Mouse (Mus musculus): ENCODE data around the gene Olfr711.
"Not testable (repeated sequence)": the region's sequence is repeated elsewhere in the genome, so short reads cannot be mapped to it uniquely, and the experiment has no call there.

Gene Olfr711

DNA sequence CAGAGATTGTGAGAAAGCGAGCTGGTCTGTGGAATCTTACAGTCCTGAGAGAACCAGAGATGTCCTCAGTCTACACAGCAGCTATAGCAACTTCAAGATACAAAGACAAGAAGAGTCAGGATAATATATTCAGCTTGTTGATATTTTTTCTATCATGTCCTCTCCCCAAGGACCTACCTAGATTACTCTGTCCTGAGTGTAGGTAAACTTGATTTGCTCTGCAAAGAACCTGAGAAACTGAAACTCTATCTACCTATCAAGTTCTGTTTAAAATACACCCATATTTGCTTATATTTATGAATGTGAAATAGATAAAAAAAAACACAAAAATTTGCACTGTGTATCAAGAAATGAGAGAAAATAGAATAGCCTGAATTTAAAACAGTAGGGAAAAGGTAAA lies at the start of gene Olfr711:
Olfr711 (minus strand) TSS at position 101 of the 400 bp plus-strand sequence.
- in situ Hi-C loops (cut with MboI, MseI): no loop called here

DNA sequence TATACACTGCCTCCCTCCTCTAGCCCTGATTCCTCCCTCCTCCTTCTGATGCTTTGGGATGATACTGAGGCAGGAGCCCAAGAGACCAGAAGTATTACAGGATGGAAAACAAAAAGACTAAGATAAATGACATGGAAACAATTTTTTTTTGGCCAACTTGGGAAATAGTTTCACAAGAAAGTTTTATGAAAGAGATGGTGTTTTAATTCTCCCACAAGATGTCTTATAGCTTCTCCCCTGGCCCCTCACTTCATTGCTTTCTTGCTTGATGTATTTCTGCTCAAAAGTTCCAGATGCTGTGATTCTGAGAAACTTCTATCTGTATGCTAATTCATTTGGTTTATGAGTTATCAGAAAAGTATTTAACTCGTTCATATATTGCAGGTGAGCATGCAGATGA lies 30.7 kb upstream of the Olfr711 start, which contains the start of gene Olfr2:
Olfr2 (minus strand) TSS at position 101 of the 400 bp plus-strand sequence.
- in situ Hi-C loops (cut with MboI, MseI): no loop called here

DNA sequence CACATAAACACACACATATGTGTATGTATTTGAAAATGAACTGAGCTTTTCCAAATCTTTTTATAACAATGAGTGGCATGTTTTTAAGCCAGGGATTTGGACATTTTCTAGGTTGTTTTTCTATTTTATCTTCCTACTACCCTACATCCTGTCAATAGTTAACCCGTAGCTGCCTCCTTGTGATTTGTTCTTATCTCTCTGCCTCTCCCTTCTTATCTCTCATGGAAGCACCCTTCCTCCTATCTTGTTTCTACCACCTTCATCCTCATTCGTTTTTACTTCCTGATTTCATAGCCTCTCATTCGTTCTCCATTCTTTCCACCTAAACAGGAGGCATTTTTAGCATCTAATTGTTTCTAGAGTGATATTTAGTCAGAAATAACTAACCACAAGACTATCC lies 28.9 kb upstream of the Olfr711 start:
- in situ Hi-C loops (cut with MboI, MseI): no loop called here

DNA sequence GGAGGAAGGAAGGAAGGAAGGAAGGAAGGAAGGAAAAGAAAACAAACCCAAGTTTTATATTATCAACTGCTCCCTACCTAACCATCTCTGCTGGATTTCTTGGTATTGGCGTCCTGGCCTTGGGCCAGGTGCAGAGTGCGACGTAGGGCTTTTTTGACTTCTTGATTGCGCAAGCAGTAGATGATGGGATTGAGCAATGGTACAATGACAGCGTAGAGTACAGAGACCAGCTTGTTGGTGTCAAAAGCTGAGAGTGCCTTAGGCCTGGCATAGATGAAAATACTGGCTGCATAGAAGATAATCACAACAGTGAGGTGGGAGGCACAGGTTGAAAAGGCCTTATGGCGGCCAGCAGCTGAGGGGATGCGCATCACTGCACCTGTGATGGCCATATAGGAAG lies 25.5 kb upstream of the Olfr711 start:
- in situ Hi-C loops (cut with MboI, MseI): no loop called here

DNA sequence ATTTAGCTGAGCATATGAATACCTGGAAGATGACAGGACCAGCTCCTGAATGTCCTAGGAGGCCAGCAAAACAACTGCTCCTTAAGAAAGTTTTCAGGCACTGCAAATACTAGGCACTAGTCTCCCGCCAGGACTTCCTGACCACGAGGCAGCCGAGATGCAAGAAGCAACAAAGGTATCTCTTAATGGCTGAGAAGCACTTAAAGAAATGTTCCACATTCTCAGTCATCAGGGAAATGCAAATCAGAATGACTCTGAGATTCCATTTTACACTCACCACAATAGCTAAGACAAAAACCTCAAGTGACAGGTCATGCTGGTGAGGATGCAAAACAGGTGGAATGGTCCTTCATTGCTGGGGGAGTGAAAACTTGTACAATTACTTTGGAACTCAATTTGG lies 10.0 kb upstream of the Olfr711 start:
- in situ Hi-C loops (cut with MboI, MseI): no loop called here

DNA sequence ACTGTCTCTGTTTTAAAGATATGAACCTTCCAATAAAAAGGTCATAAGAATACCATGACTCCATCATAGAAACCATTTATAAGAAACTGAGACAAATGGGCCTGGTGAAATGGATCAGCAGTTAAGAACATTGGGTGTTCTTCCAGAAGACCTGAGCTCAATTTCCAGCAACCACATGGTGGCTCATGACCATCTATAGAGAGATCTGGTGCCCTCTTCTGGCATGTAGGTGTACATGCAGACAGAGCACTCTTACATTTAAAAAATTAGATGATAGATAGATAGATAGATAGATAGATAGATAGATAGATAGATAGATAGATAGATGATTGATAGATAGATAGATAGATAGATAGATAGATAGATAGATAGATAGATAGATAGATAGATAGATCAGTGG lies 7.8 kb downstream of the Olfr711 start:
- in situ Hi-C loops (cut with MboI, MseI): loop anchor here (5.0 kb wide), 1 partner anchor 80 kb away; no protein-coding TSS in a partner anchor

DNA sequence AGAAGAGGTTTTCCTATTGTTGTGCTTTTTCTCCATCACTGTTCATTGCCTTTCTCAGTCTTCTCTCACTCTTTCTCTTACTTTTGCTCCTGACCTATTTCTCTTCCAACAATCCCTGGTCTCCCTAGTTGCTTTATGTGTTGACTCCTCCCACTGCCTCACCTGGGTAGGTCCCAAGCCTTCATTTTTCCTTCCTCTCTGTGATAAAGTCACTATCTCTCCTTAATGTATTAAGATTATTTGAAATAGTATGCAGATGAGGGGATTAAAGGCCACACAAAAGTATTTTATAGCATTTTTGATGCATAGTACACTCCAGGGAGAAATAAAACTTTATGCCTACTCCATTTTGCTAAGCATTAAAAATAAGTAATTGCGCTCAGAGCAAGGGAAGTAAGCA lies 11.4 kb downstream of the Olfr711 start, which contains the start of gene Olfr6:
Olfr6 (minus strand) TSS at position 101 of the 400 bp plus-strand sequence.
- in situ Hi-C loops (cut with MboI, MseI): no loop called here

DNA sequence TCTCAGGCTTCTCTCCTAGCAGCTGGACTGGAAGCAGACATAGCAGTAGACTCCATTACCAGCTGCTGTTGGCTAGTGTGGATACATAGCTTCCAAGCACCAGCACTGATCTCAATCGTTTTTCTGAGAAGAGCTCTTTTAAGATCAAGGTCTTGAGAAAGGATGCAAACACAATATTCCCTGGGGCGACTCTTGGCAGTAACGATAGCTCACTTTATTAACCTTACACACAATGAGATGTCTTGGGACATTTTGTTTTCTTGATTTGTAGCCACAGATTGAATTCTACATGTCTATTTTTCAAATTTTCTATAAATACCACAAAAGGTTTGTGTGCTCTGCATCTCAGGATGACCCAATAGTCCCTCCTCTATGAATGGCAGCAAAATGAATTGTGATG lies 27.0 kb downstream of the Olfr711 start, which contains the start of gene Olfr710:
Olfr710 (minus strand) TSS at position 101 of the 400 bp plus-strand sequence.
- in situ Hi-C loops (cut with MboI, MseI): no loop called here

DNA sequence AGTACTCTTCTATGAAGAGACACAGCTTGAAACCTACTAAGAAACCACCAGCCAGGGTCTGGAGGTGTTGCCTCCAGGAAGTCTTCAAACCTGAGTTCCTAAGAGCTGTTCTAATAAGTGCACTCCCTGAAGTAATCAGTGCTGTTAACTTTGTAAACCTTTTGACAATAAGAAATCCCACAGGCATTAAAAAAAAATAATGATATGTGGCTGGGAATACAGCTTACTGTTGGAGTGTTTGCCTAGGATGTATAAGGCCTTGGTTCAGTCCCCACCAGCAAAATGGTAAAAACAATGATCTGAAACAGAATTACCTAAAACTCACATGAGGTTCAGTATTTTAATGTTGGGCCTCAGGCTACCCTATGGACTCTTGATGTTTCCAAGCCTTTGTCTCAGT lies 43.1 kb downstream of the Olfr711 start, which contains the start of gene Olfr709-ps1:
Olfr709-ps1 (minus strand) TSS at position 101 of the 400 bp plus-strand sequence.
- in situ Hi-C loops (cut with MboI, MseI): no loop called here

DNA sequence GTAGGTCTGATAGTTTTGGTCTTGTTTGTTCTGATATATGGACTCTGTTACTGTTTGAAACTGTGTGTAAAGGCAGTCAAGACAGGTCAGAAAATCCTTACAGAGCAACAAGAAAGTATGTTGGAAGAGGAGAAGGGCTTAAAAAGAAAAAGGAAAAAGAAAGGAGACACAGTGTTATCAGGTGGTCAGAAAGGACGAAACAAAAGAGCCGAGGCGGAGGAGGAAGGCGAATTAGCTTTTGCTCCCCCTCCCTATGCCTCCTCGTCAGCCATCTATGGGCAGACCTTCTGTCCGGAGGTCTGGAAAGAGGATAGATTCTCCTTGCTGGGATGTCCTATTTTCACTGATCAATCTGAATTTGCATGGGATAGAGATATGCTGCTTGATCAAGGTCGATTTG lies 54.3 kb downstream of the Olfr711 start:
- in situ Hi-C loops (cut with MboI, MseI): not testable (repeated sequence)
